Mouse (Mus musculus): ENCODE results near the gene Spink2. TPM values are rescaled to one million over a fixed set of nuclear protein-coding genes. Genes with fewer than 3 reads are reported as not detected.

The Spink2 gene
- polyA plus RNA-seq, 1 experiment, result 1.3 TPM

- no peaks in the 10 kb centered on the region for H3K36me3 ChIP-seq (ENCODE audit: control insufficient read depth, insufficient read depth, low read length)
- no peaks in the 10 kb centered on the region for H3K4me1 ChIP-seq (replicated peaks; ENCODE audit: control insufficient read depth, insufficient read depth, low read length)
- no peak overlapping the region for H3K27ac ChIP-seq (ENCODE audit: control insufficient read depth, insufficient read depth, low read length)
- H3K27me3 ChIP-seq (ENCODE audit: control insufficient read depth, insufficient read depth, low read length), result no peaks in the 10 kb centered on the region
- no peak for DNase-seq
- no peak overlapping the region for H3K4me3 ChIP-seq (ENCODE audit: control insufficient read depth, insufficient read depth, low read length)
- TF ChIP-seq POLR2A (IDR thresholded peaks at IDR 0.05; ENCODE audit: control insufficient read depth, extremely low read depth, insufficient read depth, low read length, poor library complexity), result no peak
- TF ChIP-seq CTCF (IDR thresholded peaks at IDR 0.05; ENCODE audit: borderline replicate concordance, control insufficient read depth, extremely low read depth, insufficient read depth, low read length, poor library complexity), result no peak
Observed at GRCm38 (mm10) chr5:77202238-77202637, 9.0 kb downstream of the Spink2 start.

GRCm38 (mm10) chr5:77200695-77201094 is 10.6 kb downstream of the Spink2 start:
- Histone ChIP-seq H3K36me3 (ENCODE audit: control insufficient read depth, insufficient read depth, low read length) (no peaks in the 10 kb centered on the region), H3K27ac (ENCODE audit: control insufficient read depth, insufficient read depth, low read length) (no peak overlapping the region), H3K4me3 (ENCODE audit: control insufficient read depth, insufficient read depth, low read length) (no peak overlapping the region), H3K27me3 (ENCODE audit: control insufficient read depth, insufficient read depth, low read length) (no peaks in the 10 kb centered on the region), H3K4me1 (replicated peaks; ENCODE audit: control insufficient read depth, insufficient read depth, low read length) (no peaks in the 10 kb centered on the region)
- no peak for DNase-seq
- 55% methylated on average over 4 of the region's 4 CpGs for WGBS
- TF ChIP-seq CTCF (IDR thresholded peaks at IDR 0.05; ENCODE audit: borderline replicate concordance, control insufficient read depth, extremely low read depth, insufficient read depth, low read length, poor library complexity), result no peak
- TF ChIP-seq POLR2A (IDR thresholded peaks at IDR 0.05; ENCODE audit: control insufficient read depth, extremely low read depth, insufficient read depth, low read length, poor library complexity), result no peak

DNA sequence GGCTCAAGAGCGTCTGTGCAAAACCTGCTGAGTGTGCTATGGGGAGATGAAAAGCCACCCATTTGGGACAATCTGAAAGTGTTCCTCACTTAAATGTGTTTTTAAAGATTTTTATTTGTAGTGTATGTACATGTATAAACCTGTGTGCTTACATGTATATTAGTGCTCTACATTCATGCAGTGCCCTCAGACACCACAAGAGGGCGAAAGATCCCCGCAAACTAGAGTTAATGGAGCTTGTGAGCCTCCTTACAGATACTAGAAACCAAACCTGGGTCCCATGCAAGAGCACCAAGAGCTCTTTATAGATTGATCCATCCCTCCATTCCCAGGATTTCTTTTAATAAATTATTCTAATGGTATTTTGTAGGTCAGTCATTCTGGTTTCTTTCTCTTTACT is 17.3 kb downstream of the Spink2 start:
- TF ChIP-seq CTCF (IDR thresholded peaks at IDR 0.05; ENCODE audit: borderline replicate concordance, control insufficient read depth, extremely low read depth, insufficient read depth, low read length, poor library complexity) (no peak), POLR2A (IDR thresholded peaks at IDR 0.05; ENCODE audit: control insufficient read depth, extremely low read depth, insufficient read depth, low read length, poor library complexity) (no peak)
- Histone ChIP-seq H3K4me3 (ENCODE audit: control insufficient read depth, insufficient read depth, low read length) (no peak overlapping the region), H3K4me1 (replicated peaks; ENCODE audit: control insufficient read depth, insufficient read depth, low read length) (no peaks in the 10 kb centered on the region), H3K27ac (ENCODE audit: control insufficient read depth, insufficient read depth, low read length) (no peak overlapping the region), H3K27me3 (ENCODE audit: control insufficient read depth, insufficient read depth, low read length) (no peaks in the 10 kb centered on the region), H3K36me3 (ENCODE audit: control insufficient read depth, insufficient read depth, low read length) (no peaks in the 10 kb centered on the region)
- DNase-seq, result peak; percentile 79
- 45% methylated on average over 3 of the region's 3 CpGs for WGBS

- no peak for DNase-seq
- 37% methylated on average over 4 of the region's 4 CpGs for WGBS
- H3K36me3 ChIP-seq (ENCODE audit: control insufficient read depth, insufficient read depth, low read length), result no peaks in the 10 kb centered on the region
- no peaks in the 10 kb centered on the region for H3K4me1 ChIP-seq (replicated peaks; ENCODE audit: control insufficient read depth, insufficient read depth, low read length)
- TF ChIP-seq POLR2A (IDR thresholded peaks at IDR 0.05; ENCODE audit: control insufficient read depth, extremely low read depth, insufficient read depth, low read length, poor library complexity) (no peak), CTCF (IDR thresholded peaks at IDR 0.05; ENCODE audit: borderline replicate concordance, control insufficient read depth, extremely low read depth, insufficient read depth, low read length, poor library complexity) (no peak)
- H3K4me3 ChIP-seq (ENCODE audit: control insufficient read depth, insufficient read depth, low read length), result no peak overlapping the region
- no peak overlapping the region for H3K27ac ChIP-seq (ENCODE audit: control insufficient read depth, insufficient read depth, low read length)
- H3K27me3 ChIP-seq (ENCODE audit: control insufficient read depth, insufficient read depth, low read length), result no peaks in the 10 kb centered on the region
Observed at GRCm38 (mm10) chr5:77193266-77193665, 18.0 kb downstream of the Spink2 start.

DNA sequence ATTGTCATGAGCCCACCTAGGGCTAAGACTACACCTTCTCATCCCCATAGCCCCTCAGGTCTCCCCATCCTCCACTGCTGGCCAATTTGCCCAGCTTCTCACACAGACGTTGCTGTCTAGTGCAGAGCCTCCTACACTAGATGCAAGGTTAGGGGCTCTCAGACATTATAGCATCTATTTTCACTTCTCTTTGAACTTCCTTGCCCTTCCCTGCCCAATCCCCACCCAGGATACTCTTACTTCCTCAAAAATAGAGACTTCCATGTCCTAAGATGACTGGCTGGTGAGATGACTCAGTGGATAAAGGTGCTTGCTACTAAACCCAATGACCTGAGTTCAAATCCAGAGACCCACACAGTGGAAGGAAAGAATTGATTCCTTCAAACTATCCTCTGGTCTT is 19.6 kb downstream of the Spink2 start:
- no peaks in the 10 kb centered on the region for H3K27me3 ChIP-seq (ENCODE audit: control insufficient read depth, insufficient read depth, low read length)
- DNase-seq, result no peak
- 78% methylated on average over 1 of the region's 1 CpGs for WGBS
- no peak for TF ChIP-seq POLR2A (IDR thresholded peaks at IDR 0.05; ENCODE audit: control insufficient read depth, extremely low read depth, insufficient read depth, low read length, poor library complexity)
- no peak overlapping the region for H3K4me3 ChIP-seq (ENCODE audit: control insufficient read depth, insufficient read depth, low read length)
- H3K36me3 ChIP-seq (ENCODE audit: control insufficient read depth, insufficient read depth, low read length), result no peaks in the 10 kb centered on the region
- no peak overlapping the region for H3K27ac ChIP-seq (ENCODE audit: control insufficient read depth, insufficient read depth, low read length)
- no peaks in the 10 kb centered on the region for H3K4me1 ChIP-seq (replicated peaks; ENCODE audit: control insufficient read depth, insufficient read depth, low read length)

DNA sequence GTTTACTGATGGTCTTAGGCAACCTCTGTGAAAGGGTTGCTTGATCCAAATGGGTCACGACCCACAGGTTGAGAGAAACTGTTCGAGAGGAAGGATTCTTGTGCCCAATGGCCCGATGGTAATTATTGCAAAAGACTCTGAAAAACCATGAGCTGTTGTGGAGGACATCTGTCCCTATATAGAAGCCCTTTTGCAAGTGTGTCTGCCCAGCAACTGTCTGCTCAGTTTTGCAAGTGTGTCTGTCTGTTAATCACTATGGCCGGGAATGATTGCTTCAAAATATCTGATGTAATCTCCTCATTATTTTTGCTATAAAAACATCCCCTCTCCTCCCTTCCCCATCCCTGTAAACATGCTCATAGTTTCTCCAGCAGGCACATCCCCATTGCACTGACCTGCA is 20.2 kb downstream of the Spink2 start:
- no peak overlapping the region for H3K4me3 ChIP-seq (ENCODE audit: control insufficient read depth, insufficient read depth, low read length)
- no peak overlapping the region for H3K27ac ChIP-seq (ENCODE audit: control insufficient read depth, insufficient read depth, low read length)
- no peaks in the 10 kb centered on the region for H3K27me3 ChIP-seq (ENCODE audit: control insufficient read depth, insufficient read depth, low read length)
- no peaks in the 10 kb centered on the region for H3K36me3 ChIP-seq (ENCODE audit: control insufficient read depth, insufficient read depth, low read length)
- H3K4me1 ChIP-seq (replicated peaks; ENCODE audit: control insufficient read depth, insufficient read depth, low read length), result no peaks in the 10 kb centered on the region
- WGBS, result 92% methylated on average over 4 of the region's 4 CpGs
- no peak for DNase-seq
- no peak for TF ChIP-seq CTCF (IDR thresholded peaks at IDR 0.05; ENCODE audit: borderline replicate concordance, control insufficient read depth, extremely low read depth, insufficient read depth, low read length, poor library complexity)
- TF ChIP-seq POLR2A (IDR thresholded peaks at IDR 0.05; ENCODE audit: control insufficient read depth, extremely low read depth, insufficient read depth, low read length, poor library complexity), result no peak

DNA sequence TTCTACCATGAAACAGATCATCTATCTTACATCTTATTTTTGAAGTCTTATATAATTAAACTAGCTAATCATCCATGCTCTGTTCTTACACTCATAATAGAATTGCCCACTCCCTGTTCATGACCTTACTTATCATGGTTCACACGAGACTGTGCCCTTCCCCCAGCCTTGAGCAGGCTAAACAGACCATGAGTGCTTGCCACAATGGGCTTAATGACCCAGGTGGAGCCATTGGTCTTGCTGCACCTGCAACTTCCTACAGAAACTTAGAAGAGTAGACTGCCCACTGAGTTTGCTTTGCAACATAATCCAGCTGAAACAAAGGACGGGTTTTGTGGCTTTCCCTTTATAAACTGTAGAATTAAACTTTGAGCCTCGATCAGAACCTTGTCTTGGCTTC is 22.5 kb downstream of the Spink2 start:
- no peak overlapping the region for H3K4me3 ChIP-seq (ENCODE audit: control insufficient read depth, insufficient read depth, low read length)
- no peaks in the 10 kb centered on the region for H3K4me1 ChIP-seq (replicated peaks; ENCODE audit: control insufficient read depth, insufficient read depth, low read length)
- TF ChIP-seq POLR2A (IDR thresholded peaks at IDR 0.05; ENCODE audit: control insufficient read depth, extremely low read depth, insufficient read depth, low read length, poor library complexity), result no peak
- TF ChIP-seq CTCF (IDR thresholded peaks at IDR 0.05; ENCODE audit: borderline replicate concordance, control insufficient read depth, extremely low read depth, insufficient read depth, low read length, poor library complexity), result no peak
- H3K27ac ChIP-seq (ENCODE audit: control insufficient read depth, insufficient read depth, low read length), result no peak overlapping the region
- DNase-seq, result no peak
- no peaks in the 10 kb centered on the region for H3K36me3 ChIP-seq (ENCODE audit: control insufficient read depth, insufficient read depth, low read length)
- H3K27me3 ChIP-seq (ENCODE audit: control insufficient read depth, insufficient read depth, low read length), result no peaks in the 10 kb centered on the region
- WGBS, result 87% methylated on average over 3 of the region's 3 CpGs
